Mouse (Mus musculus) testis, adult 2 months (tissue): ENCODE data around the gene Acot11.

Experiments
- CTCF ChIP-seq: fragments of 200-500 bp; IDR thresholded peaks from 2 replicates; pipeline ENCODE4 v1.5.1; 2012; ENCODE audit warnings: low read depth, mild to moderate bottlenecking, inconsistent platforms, low read length, moderate library complexity; ENCODE audit not compliant: control insufficient read depth, insufficient read depth, insufficient replicate concordance
- POLR2A ChIP-seq: fragments of 200-500 bp; IDR thresholded peaks from 2 replicates; pipeline ENCODE4 v1.6.1; 2012; ENCODE audit warnings: low read depth, mild to moderate bottlenecking, inconsistent platforms, low read length, moderate library complexity; ENCODE audit not compliant: control insufficient read depth

- TF ChIP-seq CTCF (no peak), POLR2A (no peak)
These were observed 71.2 kb downstream of the Acot11 start, which contains the start of gene Fam151a for GRCm38 (mm10) chr4:106733636-106734035.
